Comparison of ENCODE assay signal across 24 mouse cellular contexts in the genomic region with DNA sequence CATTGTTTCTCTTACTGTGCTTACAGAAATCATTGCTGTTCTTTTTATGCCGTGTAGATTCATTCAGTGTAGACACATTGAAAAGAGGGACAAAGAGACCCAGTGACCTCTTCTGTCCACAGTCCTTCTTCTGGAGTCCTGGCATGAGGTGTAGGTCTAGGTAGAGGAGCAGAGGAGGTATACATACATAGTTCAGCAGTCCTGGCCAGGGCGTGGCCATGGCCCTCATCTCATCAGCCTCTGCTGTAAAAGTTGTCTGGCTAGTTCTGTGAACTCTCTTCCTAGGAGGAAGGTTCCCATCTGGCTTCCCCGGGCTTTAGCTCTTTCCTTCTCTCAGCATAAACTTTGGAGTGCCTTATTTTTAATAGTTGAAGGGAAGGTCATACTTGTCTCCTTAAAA.
A peak's percentile ranks its signal among the peaks of the same experiment; 100 is the strongest.
DNase-seq lines count a peak whose midpoint lies in the region; ATAC-seq and TF ChIP-seq lines count a peak whose summit lies in the region.
"Had no signal": no experiment of that assay in that cellular context is flagged by ENCODE, and none has a peak within 500 bp of the region (broad histone marks: within the 10 kb centered on the region; RNA-seq: fewer than 3 reads in every experiment).

No protein-coding gene starts in this region.

- intact Hi-C loops in gastrocnemius, adult 2 months (cut with DNase I) = no loop called here
- intact Hi-C loops in gastrocnemius, postnatal 14 days (cut with DNase I; ENCODE audit: low total_unique reads) = no loop called here

- no peak for DNase-seq in gastrocnemius, adult 2 months
- no peak for DNase-seq in gastrocnemius, postnatal 14 days
- DNase-seq in lung, postnatal 0 days (ENCODE audit: low spot score) = peak; percentile 9
- DNase-seq in lung, postnatal 10 days = no peak
- no peak for DNase-seq in forebrain, embryonic 14.5 days (ENCODE audit: low spot score)
- DNase-seq in thymus, postnatal 0 days (ENCODE audit: low spot score) = no peak
- DNase-seq: adrenal gland, adult 8-10 months; adrenal gland, postnatal 25 days; cerebellum, adult 11-12 months; cerebellum, adult 8-10 months; cerebellum, postnatal 10 days; cerebellum, postnatal 36 days; gastrocnemius, postnatal 10 days; heart, adult 11 months; heart, postnatal 10 days; heart, postnatal 36 days had no signal

- no peak overlapping the region for H3K4me2 ChIP-seq in lung, postnatal 0 days (replicated peaks; ENCODE audit: low read depth, low read length)
- H3K4me2 ChIP-seq in stomach, embryonic 15.5 days = no peak overlapping the region
- H3K4me2 ChIP-seq in forebrain, embryonic 14.5 days (ENCODE audit: low read length) = no peak overlapping the region
- H3K4me2 ChIP-seq: forebrain, embryonic 15.5 days; heart, embryonic 11.5 days; heart, embryonic 15.5 days; hindbrain, embryonic 14.5 days had no signal

- H3K9ac ChIP-seq in lung, postnatal 0 days (replicated peaks; ENCODE audit: low read depth) = no peak overlapping the region
- no peak overlapping the region for H3K9ac ChIP-seq in stomach, embryonic 15.5 days
- H3K9ac ChIP-seq in forebrain, embryonic 14.5 days (ENCODE audit: low read length) = no peak overlapping the region
- H3K9ac ChIP-seq: forebrain, embryonic 15.5 days; heart, embryonic 15.5 days; hindbrain, embryonic 14.5 days had no signal

- peaks cover 13% of the 10 kb centered on the region; the same call in 1 of the 2 replicates for H3K4me1 ChIP-seq in lung, postnatal 0 days (ENCODE audit: insufficient read depth, low read depth, low read length)
- H3K4me1 ChIP-seq in stomach, embryonic 15.5 days = peaks cover 18% of the 10 kb centered on the region
- H3K4me1 ChIP-seq in forebrain, embryonic 14.5 days (ENCODE audit: control insufficient read depth, insufficient read depth, low read length) = no peaks in the 10 kb centered on the region
- H3K4me1 ChIP-seq: forebrain, embryonic 15.5 days had no signal

- peak overlapping the region; percentile 25 for H3K27ac ChIP-seq in gastrocnemius, adult 2 months
- H3K27ac ChIP-seq in lung, postnatal 0 days (ENCODE audit: low read length) = no peak overlapping the region
- H3K27ac ChIP-seq in stomach, embryonic 15.5 days = no peak overlapping the region
- no peak overlapping the region for H3K27ac ChIP-seq in forebrain, embryonic 14.5 days (ENCODE audit: low read depth, low read length)
- H3K27ac ChIP-seq: forebrain, embryonic 15.5 days; heart, embryonic 15.5 days; hindbrain, embryonic 14.5 days; hindbrain, postnatal 0 days had no signal

- WGBS in lung, postnatal 0 days = 71% methylated on average over 3 of the region's 3 CpGs
- WGBS in stomach, embryonic 15.5 days = 63% methylated on average over 3 of the region's 3 CpGs
- WGBS in forebrain, embryonic 14.5 days = 96% methylated on average over 3 of the region's 3 CpGs

- TF ChIP-seq EP300 in lung, postnatal 0 days (IDR thresholded peaks at IDR 0.05) = no peak

- TF ChIP-seq CTCF in gastrocnemius, adult 2 months (IDR thresholded peaks at IDR 0.05) = no peak
- TF ChIP-seq CTCF in lung, postnatal 0 days (IDR thresholded peaks at IDR 0.05) = no peak

- no peak; the same call in 1 of the 2 replicates for ATAC-seq in lung, postnatal 0 days
- ATAC-seq in stomach, embryonic 15.5 days (ENCODE audit: insufficient read depth, low FRiP score, low read depth) = peak; percentile 31; the same call in 1 of the 2 replicates
- no peak for ATAC-seq in inflammation-experienced regulatory T-cells, adult 6 months
- ATAC-seq in forebrain, embryonic 14.5 days = no peak
- ATAC-seq: activated CD4-positive, CD25-positive, alpha-beta regulatory T cell, adult 4 months; forebrain, embryonic 15.5 days; hindbrain, postnatal 0 days had no signal

- H3K27me3 ChIP-seq in lung, postnatal 0 days (replicated peaks; ENCODE audit: insufficient read depth, low read length) = no peaks in the 10 kb centered on the region
- H3K27me3 ChIP-seq in stomach, embryonic 15.5 days (replicated peaks) = no peaks in the 10 kb centered on the region
- no peaks in the 10 kb centered on the region for H3K27me3 ChIP-seq in forebrain, embryonic 14.5 days (replicated peaks; ENCODE audit: control insufficient read depth, insufficient read depth, low read length)
- H3K27me3 ChIP-seq: forebrain, embryonic 15.5 days; heart, embryonic 15.5 days had no signal

- no peaks in the 10 kb centered on the region for H3K9me3 ChIP-seq in lung, postnatal 0 days (ENCODE audit: low read length)
- no peaks in the 10 kb centered on the region for H3K9me3 ChIP-seq in stomach, embryonic 15.5 days
- H3K9me3 ChIP-seq in forebrain, embryonic 14.5 days (replicated peaks; ENCODE audit: control insufficient read depth, low read length) = no peaks in the 10 kb centered on the region
- H3K9me3 ChIP-seq: forebrain, embryonic 15.5 days; heart, embryonic 15.5 days had no signal

- no peaks in the 10 kb centered on the region for H3K36me3 ChIP-seq in lung, postnatal 0 days (ENCODE audit: insufficient read depth, low read length)
- no peaks in the 10 kb centered on the region for H3K36me3 ChIP-seq in stomach, embryonic 15.5 days
- H3K36me3 ChIP-seq in forebrain, embryonic 14.5 days (ENCODE audit: control insufficient read depth, insufficient read depth, low read length) = no peaks in the 10 kb centered on the region
- H3K36me3 ChIP-seq: forebrain, embryonic 15.5 days; heart, embryonic 15.5 days had no signal

- H3K4me3 ChIP-seq in gastrocnemius, adult 2 months = no peak overlapping the region
- no peak overlapping the region for H3K4me3 ChIP-seq in lung, postnatal 0 days (ENCODE audit: low read depth, low read length)
- H3K4me3 ChIP-seq in stomach, embryonic 15.5 days (replicated peaks) = no peak overlapping the region
- no peak overlapping the region for H3K4me3 ChIP-seq in forebrain, embryonic 14.5 days (ENCODE audit: low read depth, low read length)
- H3K4me3 ChIP-seq: forebrain, embryonic 15.5 days; heart, embryonic 15.5 days had no signal
